Mouse (Mus musculus) hindbrain, embryonic 15.5 days (tissue): Measurements from ENCODE around the gene Gm17657. TPM values are rescaled to one million over a fixed set of nuclear protein-coding genes. Genes with fewer than 3 reads are reported as not detected.

ENCODE experiments used
- ATAC-seq: fragments of 200-750 bp; cut with Nextera tagmentation; 2 replicates; pipeline ENCODE4 v1.8.0; 2017; ENCODE audit warnings: low read depth, moderate number of reproducible peaks, moderate TSS enrichment; ENCODE audit not compliant: low FRiP score
- H3K27ac ChIP-seq: fragments of 300-500 bp; sonication (generic); replicated peaks from 2 replicates; pipeline ENCODE4 v1.5.1; 2015; ENCODE audit warnings: mild to moderate bottlenecking, inconsistent platforms
- H3K27me3 ChIP-seq: fragments of 300-500 bp; sonication (generic); 2 replicates; pipeline ENCODE4 v1.6.1; 2015; ENCODE audit warnings: control low read depth, inconsistent platforms
- H3K36me3 ChIP-seq: fragments of 300-500 bp; sonication (generic); 2 replicates; pipeline ENCODE4 v1.6.1; 2015; ENCODE audit warnings: control low read depth, inconsistent platforms
- H3K4me1 ChIP-seq: fragments of 300-500 bp; sonication (generic); replicated peaks from 2 replicates; pipeline ENCODE4 v1.6.1; 2015; ENCODE audit warnings: control low read depth, inconsistent platforms
- H3K4me2 ChIP-seq: fragments of 300-500 bp; sonication (generic); 2 replicates; pipeline ENCODE4 v1.6.1; 2015; ENCODE audit warnings: moderate library complexity, mild to moderate bottlenecking, inconsistent platforms
- H3K4me3 ChIP-seq: fragments of 300-500 bp; sonication (generic); 2 replicates; pipeline ENCODE4 v1.5.1; 2015; ENCODE audit warnings: mild to moderate bottlenecking, inconsistent platforms
- H3K9ac ChIP-seq: fragments of 300-500 bp; sonication (generic); 2 replicates; pipeline ENCODE4 v1.6.1; 2015; ENCODE audit warnings: inconsistent platforms
- H3K9me3 ChIP-seq: fragments of 300-500 bp; sonication (generic); 2 replicates; pipeline ENCODE4 v1.6.1; 2016; ENCODE audit warnings: control low read depth, inconsistent platforms
- WGBS: fragments of 180-500 bp; shearing (Covaris S2); methylation state at CpG from one replicate; pipeline ENCODE4 v1.1.7; 2015; 5-methylcytosine and 5-hydroxymethylcytosine counted together
- microRNA-seq: library from miRNA; unstranded; fragments of <30 nt; microRNA quantifications from one replicate; pipeline ENCODE4, GENCODE M21; 2016
- polyA plus RNA-seq: library from polyadenylated mRNA; unstranded; fragments of >200 nt; fragmentation: Nextera tagmentation; extraction: Ambion mirVana; gene quantifications from 2 replicates; pipeline ENCODE4 v1.2.1, GENCODE M21; 2015

The Gm17657 gene
- polyA plus RNA-seq, 1 experiment from 2014 or later, result not detected

DNA sequence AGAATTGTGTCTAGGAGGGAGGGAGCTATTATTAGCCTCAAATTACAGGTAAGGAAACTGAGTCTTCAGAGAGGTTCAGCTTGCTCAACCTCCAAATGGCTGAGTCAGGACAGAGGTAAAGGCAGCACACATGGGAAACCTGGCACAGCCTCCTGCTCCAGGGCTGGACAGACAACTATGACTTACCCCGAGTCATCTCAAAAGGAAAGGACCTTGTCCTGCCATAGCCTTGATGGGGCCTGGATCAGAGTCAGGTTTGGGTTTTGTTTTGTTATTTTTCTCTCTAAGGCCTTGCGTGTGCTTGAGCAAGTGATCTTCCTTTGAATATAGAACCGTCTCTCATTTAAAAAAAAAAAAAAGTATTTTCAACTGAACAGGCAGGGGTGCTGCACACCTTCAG lies 74.3 kb downstream of the Gm17657 start:
- no peak overlapping the region for H3K4me2 ChIP-seq
- H3K27ac ChIP-seq, result no peak overlapping the region
- H3K4me3 ChIP-seq, result no peak overlapping the region
- no peak overlapping the region for H3K9ac ChIP-seq
- no peak for ATAC-seq
- no peaks in the 10 kb centered on the region for H3K9me3 ChIP-seq
- H3K27me3 ChIP-seq, result no peaks in the 10 kb centered on the region
- WGBS, result 98% methylated on average over 3 of the region's 3 CpGs
- H3K36me3 ChIP-seq, result no peaks in the 10 kb centered on the region
- H3K4me1 ChIP-seq, result no peaks in the 10 kb centered on the region

DNA sequence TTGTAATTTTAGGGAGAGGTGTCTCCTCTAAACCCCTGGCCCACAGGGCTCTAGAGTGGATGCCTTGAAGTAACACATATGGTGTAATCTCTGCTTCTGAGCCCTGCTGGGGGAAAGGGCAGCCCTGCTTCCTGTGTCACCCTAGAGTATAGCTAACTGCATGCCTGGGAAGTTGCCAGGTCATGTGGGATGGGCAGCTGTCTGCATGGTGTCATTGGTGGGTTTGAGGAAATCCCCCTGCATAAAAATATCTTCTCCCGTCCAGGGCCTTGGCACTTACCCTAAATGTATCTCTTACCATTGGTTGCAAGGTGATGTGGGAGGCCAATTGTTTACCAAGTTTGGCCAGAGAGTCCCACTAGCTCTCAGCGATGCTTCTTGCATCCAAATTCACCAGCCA lies 75.4 kb downstream of the Gm17657 start:
- Histone ChIP-seq H3K9ac (no peak overlapping the region), H3K27ac (no peak overlapping the region), H3K4me2 (no peak overlapping the region), H3K36me3 (no peaks in the 10 kb centered on the region), H3K4me3 (no peak overlapping the region), H3K27me3 (no peaks in the 10 kb centered on the region), H3K9me3 (no peaks in the 10 kb centered on the region), H3K4me1 (no peaks in the 10 kb centered on the region)
- WGBS, result 75% methylated on average over 2 of the region's 2 CpGs
- no peak for ATAC-seq

DNA sequence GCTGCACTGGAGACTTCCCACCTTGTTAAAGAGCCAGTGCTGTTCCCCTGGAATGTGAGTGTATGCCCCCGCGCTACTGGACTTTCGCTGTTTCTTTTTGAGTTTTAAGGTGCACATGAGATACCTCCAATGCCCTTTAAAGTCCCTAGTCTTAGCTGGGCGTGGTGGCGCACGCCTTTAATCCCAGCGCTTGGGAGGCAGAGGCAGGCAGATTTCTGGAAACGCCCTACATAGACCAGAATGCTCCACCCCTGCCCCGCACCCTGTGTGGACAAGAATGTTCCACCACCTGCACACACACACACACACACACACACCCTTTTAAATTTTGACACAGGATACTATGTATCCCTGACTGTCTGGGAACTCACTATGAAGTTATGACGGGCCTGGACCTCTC lies 76.0 kb downstream of the Gm17657 start:
- WGBS, result 96% methylated on average over 10 of the region's 10 CpGs
- H3K4me3 ChIP-seq, result no peak overlapping the region
- ATAC-seq, result no peak

More for the DNA sequence above, 76.0 kb downstream of the Gm17657 start:
- Histone ChIP-seq H3K4me1 (no peaks in the 10 kb centered on the region), H3K9ac (no peak overlapping the region), H3K27ac (no peak overlapping the region), H3K4me2 (no peak overlapping the region), H3K27me3 (no peaks in the 10 kb centered on the region), H3K9me3 (no peaks in the 10 kb centered on the region), H3K36me3 (no peaks in the 10 kb centered on the region)

Small RNAs within 50 kb of the gene (microRNA-seq; reads per million reads assigned to microRNA genes)
- not detected for gene Mir7667

Other genes with a start within 250 kb of the Gm17657 start
- gene Pi16, start 232.0 kb downstream of the Gm17657 start, polyA plus RNA-seq, result 2.1 and 2.3 TPM in 2 replicates
- 476 and 492 TPM in 2 replicates for gene Mtch1, start 201.7 kb downstream of the Gm17657 start, polyA plus RNA-seq
- gene Fgd2, start 188.7 kb downstream of the Gm17657 start, polyA plus RNA-seq, result 6.5 and 8.3 TPM in 2 replicates
- gene Pim1, start 58.9 kb downstream of the Gm17657 start, polyA plus RNA-seq, result 8.4 and 8.9 TPM in 2 replicates
- 26.3 and 32.6 TPM in 2 replicates for gene Tbc1d22b, start 147 bp upstream of the Gm17657 start, polyA plus RNA-seq
- gene Tmem217, start 2.7 kb upstream of the Gm17657 start, polyA plus RNA-seq, result 1.2 and 1.3 TPM in 2 replicates
- gene Rnf8, start 65.2 kb upstream of the Gm17657 start, polyA plus RNA-seq, result 80.6 and 85.2 TPM in 2 replicates
- gene Gm28043, start 65.2 kb upstream of the Gm17657 start, polyA plus RNA-seq, result 2.4 and 3.3 TPM in 2 replicates
- 109 and 120 TPM in 2 replicates for gene Cmtr1, start 111.0 kb upstream of the Gm17657 start, polyA plus RNA-seq
- gene Ccdc167, start 167.4 kb upstream of the Gm17657 start, polyA plus RNA-seq, result 12.6 TPM in 2 replicates